Mouse (Mus musculus) embryonic fibroblast, embryonic 13.5 days (primary cell): ENCODE data around the gene Terf2ip. TPM values are rescaled to one million over a fixed set of nuclear protein-coding genes. Genes with fewer than 3 reads are reported as not detected.

ENCODE experiments used
- H3K27ac ChIP-seq: 2 replicates; pipeline ENCODE4 v1.5.1; 2012; ENCODE audit warnings: low read length, control low read depth, inconsistent platforms; ENCODE audit not compliant: insufficient read depth
- H3K4me1 ChIP-seq: 2 replicates; pipeline ENCODE4 v1.6.1; 2011; ENCODE audit warnings: low read length; ENCODE audit not compliant: control insufficient read depth, insufficient read depth
- H3K4me3 ChIP-seq: 2 replicates; pipeline ENCODE4 v1.5.1; 2011; ENCODE audit warnings: mild to moderate bottlenecking, control low read depth, low read length; ENCODE audit not compliant: insufficient read depth
- CTCF ChIP-seq: IDR thresholded peaks from 2 replicates; pipeline ENCODE4 v1.5.1; 2011; ENCODE audit warnings: mild to moderate bottlenecking, control low read depth, low read length, moderate library complexity, borderline replicate concordance; ENCODE audit not compliant: insufficient read depth
- POLR2A ChIP-seq: IDR thresholded peaks from 2 replicates; pipeline ENCODE4 v1.6.1; 2011; ENCODE audit warnings: low read depth, mild to moderate bottlenecking, control low read depth, low read length, moderate library complexity
- polyA plus RNA-seq: library from polyadenylated mRNA; stranded (reverse); fragments of >200 nt; gene quantifications from 2 replicates; pipeline ENCODE4 v1.2.4, GENCODE M21; 2011; ENCODE audit warnings: low read depth; ENCODE audit not compliant: missing spikeins, insufficient read length

Gene Terf2ip
- polyA plus RNA-seq, 1 experiment = 8.0 TPM

DNA sequence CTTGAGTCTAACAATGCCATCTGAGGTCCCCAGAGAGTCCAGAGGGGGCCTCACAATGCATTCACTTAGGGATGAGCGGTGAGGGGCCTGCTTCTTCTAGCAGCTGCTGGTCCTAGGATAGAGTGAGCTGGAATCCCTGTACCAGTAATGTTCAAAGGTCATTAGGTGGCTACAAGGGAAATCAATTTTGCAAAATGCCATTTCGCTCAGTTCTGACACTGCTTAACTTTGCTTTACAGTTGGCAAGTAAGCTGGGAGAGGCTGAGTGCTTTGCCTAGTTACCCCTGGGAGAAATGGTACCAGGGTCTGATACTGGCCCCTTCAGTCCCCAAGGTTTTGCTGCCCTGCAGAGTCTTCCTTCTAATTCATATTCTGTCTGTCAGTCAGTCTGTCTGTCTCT is 35.5 kb upstream of the Terf2ip start:
- Histone ChIP-seq H3K27ac (no peak overlapping the region), H3K4me3 (no peak overlapping the region), H3K4me1 (no peaks in the 10 kb centered on the region)
- TF ChIP-seq CTCF (no peak), POLR2A (no peak)

DNA sequence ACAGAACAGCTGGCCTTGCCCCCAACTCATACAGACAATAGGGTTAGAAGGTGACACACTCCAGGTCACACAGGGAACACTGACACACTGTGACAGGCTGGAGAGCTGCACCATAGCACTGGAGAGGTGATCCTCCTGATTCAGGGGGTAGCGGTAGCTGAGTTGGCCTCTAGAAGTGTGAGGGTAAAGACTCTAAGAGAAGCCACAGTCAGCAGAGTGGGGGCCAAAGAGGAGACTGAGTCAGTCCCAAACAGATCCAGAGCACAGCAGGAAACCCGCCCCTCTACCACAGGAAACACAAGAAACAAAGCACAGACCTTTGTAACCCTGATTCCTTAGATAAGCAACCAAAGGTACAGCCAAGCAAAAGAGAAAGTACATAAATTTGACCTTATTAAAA is 34.9 kb upstream of the Terf2ip start:
- H3K4me1 ChIP-seq = no peaks in the 10 kb centered on the region
- TF ChIP-seq POLR2A = no peak
- no peak for TF ChIP-seq CTCF
- H3K4me3 ChIP-seq = no peak overlapping the region
- H3K27ac ChIP-seq = no peak overlapping the region

DNA sequence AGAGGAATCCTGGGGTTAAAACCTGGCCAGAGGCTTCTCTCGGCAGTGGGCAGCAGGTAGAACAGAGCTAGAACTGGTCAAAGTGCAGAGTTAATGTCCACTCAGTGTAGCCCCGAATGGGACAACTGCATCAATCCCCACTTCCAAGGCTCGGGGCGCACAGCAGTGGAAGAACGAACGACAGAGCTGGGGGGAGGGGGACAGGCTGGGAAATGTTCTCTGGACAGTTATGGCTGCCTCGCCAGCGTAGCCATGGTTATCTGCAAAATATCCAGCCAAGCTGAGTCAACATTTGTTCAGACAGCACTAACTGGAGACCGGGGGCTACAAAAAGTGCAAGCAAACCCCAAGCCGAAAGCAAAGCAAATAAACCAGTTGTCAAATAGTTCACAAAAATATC is 33.1 kb upstream of the Terf2ip start:
- Histone ChIP-seq H3K27ac (no peak overlapping the region), H3K4me1 (no peaks in the 10 kb centered on the region), H3K4me3 (no peak overlapping the region)
- TF ChIP-seq POLR2A = no peak

DNA sequence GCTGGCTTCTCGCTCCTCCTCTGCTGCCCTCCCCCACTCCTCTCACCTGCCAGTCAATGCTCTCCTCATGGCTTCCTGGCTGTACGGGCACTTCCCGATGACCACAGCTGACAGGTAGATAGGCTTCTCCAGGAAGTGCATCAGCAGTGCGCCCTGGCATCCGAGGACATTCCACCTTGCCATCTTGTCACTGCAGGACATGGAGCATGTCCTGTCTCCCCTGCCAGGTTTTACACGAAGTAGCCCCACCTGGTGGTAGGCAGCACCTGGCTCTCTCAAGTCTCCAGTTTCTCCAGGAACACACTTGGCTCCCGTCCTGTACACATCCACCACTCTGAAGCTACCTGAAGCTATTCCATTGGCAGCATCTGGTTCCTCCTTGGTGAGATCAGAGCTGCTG is 29.1 kb upstream of the Terf2ip start:
- no peak overlapping the region for H3K27ac ChIP-seq
- TF ChIP-seq CTCF = no peak
- TF ChIP-seq POLR2A = no peak
- no peak overlapping the region for H3K4me3 ChIP-seq
- H3K4me1 ChIP-seq = no peaks in the 10 kb centered on the region

DNA sequence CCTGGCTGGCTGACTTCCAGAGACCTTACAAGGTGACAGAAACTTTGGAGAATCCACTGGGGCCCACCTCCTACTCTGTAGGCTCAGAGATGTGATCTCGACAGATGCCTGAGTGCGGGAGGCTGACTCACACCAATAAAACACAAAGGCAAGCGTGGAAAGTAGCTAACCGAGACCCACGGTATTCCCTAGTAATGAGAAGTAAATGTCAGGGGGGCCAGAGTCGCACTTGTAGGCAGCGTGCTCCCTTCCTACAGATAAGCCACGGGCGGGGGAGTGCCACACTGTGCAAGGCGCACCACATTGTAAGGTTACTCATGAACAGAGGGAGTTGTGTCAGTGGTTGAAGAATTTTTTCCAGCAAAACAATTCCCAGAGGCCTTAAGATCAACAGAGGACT is 26.7 kb upstream of the Terf2ip start:
- no peaks in the 10 kb centered on the region for H3K4me1 ChIP-seq
- TF ChIP-seq POLR2A (no peak), CTCF (no peak)
- H3K27ac ChIP-seq = no peak overlapping the region

DNA sequence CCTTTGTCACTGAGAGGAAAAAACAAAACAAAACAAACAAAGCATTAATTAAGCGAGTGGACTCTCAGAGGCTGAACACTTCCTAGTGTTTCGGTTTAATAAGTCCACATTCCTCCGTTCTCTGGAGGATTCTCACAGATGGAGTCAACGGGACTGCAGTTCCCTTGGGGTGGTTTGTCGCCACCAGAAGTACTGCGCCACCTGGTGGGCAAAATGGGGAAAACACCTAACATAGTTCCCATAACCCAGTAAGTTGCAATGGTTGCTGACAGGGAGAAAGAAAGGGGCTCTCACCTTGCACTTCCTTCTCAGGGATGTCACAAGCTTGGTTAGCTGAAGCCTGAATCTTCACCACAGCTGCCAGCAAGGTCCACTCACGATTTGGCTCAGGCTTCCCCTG is 21.3 kb upstream of the Terf2ip start:
- TF ChIP-seq CTCF (peak; percentile 77), POLR2A (no peak)
- Histone ChIP-seq H3K27ac (no peak overlapping the region), H3K4me3 (no peak overlapping the region), H3K4me1 (no peaks in the 10 kb centered on the region)

More for the DNA sequence above, 26.7 kb upstream of the Terf2ip start:
- no peak overlapping the region for H3K4me3 ChIP-seq

DNA sequence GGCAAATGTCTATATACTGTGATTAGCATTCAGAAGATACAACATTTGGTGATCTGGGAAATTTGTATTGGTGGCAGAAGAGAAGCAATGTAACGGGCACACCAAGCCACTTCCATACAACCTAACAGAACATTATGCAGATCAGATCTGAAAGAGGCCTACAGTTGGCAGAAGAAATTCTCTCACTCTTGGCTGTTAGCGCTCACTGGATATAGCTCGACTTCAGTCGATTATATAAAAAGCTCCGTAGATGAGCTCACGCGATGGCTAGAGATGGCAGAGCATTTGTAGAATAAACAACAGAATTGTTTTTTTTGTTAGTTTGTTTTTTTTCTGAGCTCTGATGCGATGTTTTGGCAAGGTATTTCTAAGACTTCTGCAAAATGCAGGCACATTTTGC is 19.9 kb upstream of the Terf2ip start:
- TF ChIP-seq CTCF (no peak), POLR2A (no peak)

DNA sequence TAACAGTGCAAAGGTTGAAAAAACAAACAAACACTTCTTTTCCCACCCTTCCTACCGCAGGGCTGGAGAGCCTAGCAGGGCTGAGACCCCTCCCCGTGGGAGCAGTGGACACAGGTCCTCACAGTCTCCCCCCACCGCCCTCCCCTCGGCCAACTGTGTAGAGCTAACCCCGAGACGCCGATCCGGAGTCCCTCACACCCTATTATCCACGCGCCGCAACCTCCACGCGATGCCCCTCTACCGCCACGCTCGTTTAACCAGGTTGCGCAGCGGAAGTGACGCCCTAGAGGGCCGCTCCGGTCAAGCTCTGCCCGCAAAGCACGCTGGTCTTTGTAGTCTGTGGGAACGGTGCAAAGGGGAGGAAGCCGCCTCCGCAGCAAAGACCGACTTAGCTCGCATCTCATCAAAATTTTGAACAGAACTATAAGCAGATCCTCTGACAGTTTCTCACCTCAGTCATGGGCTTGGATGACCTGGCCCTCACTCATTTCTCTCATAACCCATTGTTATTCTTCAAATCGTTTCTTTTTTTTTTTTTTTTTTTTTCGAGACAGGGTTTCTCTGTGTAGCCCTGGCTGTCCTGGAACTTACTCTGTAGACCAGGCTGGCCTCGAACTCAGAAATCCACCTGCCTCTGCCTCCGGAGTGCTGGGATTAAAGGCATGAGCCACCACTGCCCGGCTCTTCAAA is 19.0 kb upstream of the Terf2ip start, which contains the start of gene Adat1:
TSS of gene Adat1 (minus strand) at position 290 of the 690 bp plus-strand sequence.
- no peak within 1 kb of the TSS for H3K27ac ChIP-seq
- peak; percentile 89 for TF ChIP-seq POLR2A
- TF ChIP-seq CTCF = no peak
- H3K4me3 ChIP-seq = peak within 1 kb of the TSS; percentile 96
- H3K4me1 ChIP-seq = no peaks in the 10 kb centered on the region

More for the DNA sequence above, 19.9 kb upstream of the Terf2ip start:
- H3K4me1 ChIP-seq = no peaks in the 10 kb centered on the region
- H3K27ac ChIP-seq = no peak overlapping the region
- peak overlapping the region; percentile 96 for H3K4me3 ChIP-seq

DNA sequence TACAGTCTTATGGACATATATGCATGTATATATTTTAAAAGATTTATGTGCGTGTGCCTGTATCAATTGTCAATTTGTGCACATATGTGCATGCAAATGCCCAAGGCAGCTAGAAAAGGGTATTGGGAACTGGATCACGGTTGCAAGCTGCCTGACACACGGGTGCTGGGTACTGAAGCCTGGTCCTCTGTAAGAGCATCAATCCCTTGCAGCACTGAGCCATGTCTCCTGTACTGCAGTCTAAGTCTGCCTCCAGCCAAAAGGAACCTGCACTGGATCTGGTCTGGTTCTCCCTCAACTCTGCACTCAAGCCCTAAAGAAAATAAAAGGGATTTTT is 18.5 kb upstream of the Terf2ip start:
- no peak overlapping the region for H3K4me3 ChIP-seq
- H3K27ac ChIP-seq = no peak overlapping the region
- H3K4me1 ChIP-seq = no peaks in the 10 kb centered on the region
- no peak for TF ChIP-seq CTCF
- no peak for TF ChIP-seq POLR2A

DNA sequence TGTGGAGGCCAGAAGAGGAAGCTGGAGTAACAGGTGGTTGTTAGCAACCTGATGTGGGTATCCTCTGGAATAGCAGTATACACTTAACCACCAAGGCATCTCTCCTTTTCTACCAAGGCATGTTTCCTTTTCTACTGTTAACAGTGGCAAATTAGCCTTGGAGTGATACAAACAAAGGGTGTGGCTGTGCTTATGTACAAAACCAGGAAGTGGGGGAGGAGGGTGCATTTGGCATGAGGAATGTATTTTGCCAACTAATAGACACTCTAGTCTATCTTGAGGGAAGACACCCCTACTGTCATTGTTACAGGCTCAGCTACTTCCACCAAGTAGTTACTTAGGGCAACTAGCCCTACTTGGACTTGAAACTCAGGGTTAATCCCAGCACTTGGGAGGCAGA is 6.4 kb upstream of the Terf2ip start:
- Histone ChIP-seq H3K4me1 (no peaks in the 10 kb centered on the region), H3K27ac (no peak overlapping the region), H3K4me3 (no peak overlapping the region)
- TF ChIP-seq CTCF (no peak), POLR2A (no peak)

DNA sequence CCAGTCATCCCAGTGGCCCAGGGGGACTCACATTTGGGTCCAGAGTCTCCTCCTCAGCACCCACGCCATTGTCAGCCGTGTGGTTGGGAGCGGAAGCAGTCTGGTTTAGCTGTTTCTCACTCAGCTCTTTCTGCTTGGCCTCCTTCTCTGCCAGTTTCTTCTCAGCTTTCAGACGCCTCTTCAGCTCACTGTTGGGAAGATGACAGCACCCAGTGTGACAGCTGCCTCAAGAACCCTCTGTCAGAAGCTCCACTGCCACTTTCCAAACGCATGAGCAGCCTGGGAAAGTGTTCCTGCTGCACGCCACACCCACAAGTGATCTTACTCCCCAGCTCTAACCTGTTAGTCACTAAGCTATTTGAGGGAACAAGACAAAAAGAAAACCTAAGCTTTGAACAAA is 5.6 kb upstream of the Terf2ip start:
- H3K27ac ChIP-seq = no peak overlapping the region
- H3K4me1 ChIP-seq = no peaks in the 10 kb centered on the region
- H3K4me3 ChIP-seq = no peak overlapping the region
- TF ChIP-seq CTCF (no peak), POLR2A (no peak)
